Mouse (Mus musculus): ENCODE measurements around the gene Zfp110. TPM values are rescaled to one million over a fixed set of nuclear protein-coding genes. Genes with fewer than 3 reads are reported as not detected.

Zfp110 gene
- polyA plus RNA-seq, 1 experiment from 2014 or later = 39.0 TPM

Other genes starting within 250 kb of the Zfp110 start
- not detected in 2 replicates for gene Vmn2r53, start 226.0 kb upstream of the Zfp110 start, polyA plus RNA-seq (2014; fragmentation: Nextera tagmentation; extraction: Ambion mirVana)
- not detected in 2 replicates for gene Vmn2r54, start 194.4 kb upstream of the Zfp110 start, polyA plus RNA-seq (2014; fragmentation: Nextera tagmentation; extraction: Ambion mirVana)
- not detected in 2 replicates for gene Vmn2r55, start 149.8 kb upstream of the Zfp110 start, polyA plus RNA-seq (2014; fragmentation: Nextera tagmentation; extraction: Ambion mirVana)
- gene Vmn2r56, start 99.8 kb upstream of the Zfp110 start, polyA plus RNA-seq (2014; fragmentation: Nextera tagmentation; extraction: Ambion mirVana) = not detected in 2 replicates
- 15.1 and 18.6 TPM in 2 replicates for gene Zscan18, start 31.1 kb upstream of the Zfp110 start, polyA plus RNA-seq (2014; fragmentation: Nextera tagmentation; extraction: Ambion mirVana)
- 15.9 and 18.6 TPM in 2 replicates for gene Zfp329, start 15.9 kb upstream of the Zfp110 start, polyA plus RNA-seq (2014; fragmentation: Nextera tagmentation; extraction: Ambion mirVana)
- gene Zfp128, start 46.4 kb downstream of the Zfp110 start, polyA plus RNA-seq (2014; fragmentation: Nextera tagmentation; extraction: Ambion mirVana) = 6.5 and 6.9 TPM in 2 replicates
- gene Zscan22, start 63.1 kb downstream of the Zfp110 start, polyA plus RNA-seq (2014; fragmentation: Nextera tagmentation; extraction: Ambion mirVana) = 26.4 and 27.5 TPM in 2 replicates
- gene Rps5, start 87.5 kb downstream of the Zfp110 start, polyA plus RNA-seq (2014; fragmentation: Nextera tagmentation; extraction: Ambion mirVana) = 950 and 1,039 TPM in 2 replicates
- gene Rnf225, start 92.7 kb downstream of the Zfp110 start, polyA plus RNA-seq (2014; fragmentation: Nextera tagmentation; extraction: Ambion mirVana) = 0.56 and 0.69 TPM in 2 replicates
- gene Zfp324, start 131.1 kb downstream of the Zfp110 start, polyA plus RNA-seq (2014; fragmentation: Nextera tagmentation; extraction: Ambion mirVana) = 7.9 and 8.9 TPM in 2 replicates
- 5.9 and 6.6 TPM in 2 replicates for gene Zfp446, start 143.1 kb downstream of the Zfp110 start, polyA plus RNA-seq (2014; fragmentation: Nextera tagmentation; extraction: Ambion mirVana)
- gene Slc27a5, start 163.4 kb downstream of the Zfp110 start, polyA plus RNA-seq (2014; fragmentation: Nextera tagmentation; extraction: Ambion mirVana) = not detected in 2 replicates
- gene Trim28, start 164.4 kb downstream of the Zfp110 start, polyA plus RNA-seq (2014; fragmentation: Nextera tagmentation; extraction: Ambion mirVana) = 525 and 526 TPM in 2 replicates
- 22.6 and 22.9 TPM in 2 replicates for gene Zbtb45, start 175.3 kb downstream of the Zfp110 start, polyA plus RNA-seq (2014; fragmentation: Nextera tagmentation; extraction: Ambion mirVana)
- 107 and 116 TPM in 2 replicates for gene Chmp2a, start 200.0 kb downstream of the Zfp110 start, polyA plus RNA-seq (2014; fragmentation: Nextera tagmentation; extraction: Ambion mirVana)
- 172 and 177 TPM in 2 replicates for gene Ube2m, start 203.5 kb downstream of the Zfp110 start, polyA plus RNA-seq (2014; fragmentation: Nextera tagmentation; extraction: Ambion mirVana)
- 1.2 and 1.6 TPM in 2 replicates for gene Mzf1, start 220.0 kb downstream of the Zfp110 start, polyA plus RNA-seq (2014; fragmentation: Nextera tagmentation; extraction: Ambion mirVana)

Data from embryonic facial prominence, embryonic 11.5 days (tissue).